Mouse (Mus musculus): ENCODE data around the gene Scgb1b18.
"Not testable (repeated sequence)": the region's sequence is repeated elsewhere in the genome, so short reads cannot be mapped to it uniquely, and the experiment has no call there.

Gene Scgb1b18

DNA sequence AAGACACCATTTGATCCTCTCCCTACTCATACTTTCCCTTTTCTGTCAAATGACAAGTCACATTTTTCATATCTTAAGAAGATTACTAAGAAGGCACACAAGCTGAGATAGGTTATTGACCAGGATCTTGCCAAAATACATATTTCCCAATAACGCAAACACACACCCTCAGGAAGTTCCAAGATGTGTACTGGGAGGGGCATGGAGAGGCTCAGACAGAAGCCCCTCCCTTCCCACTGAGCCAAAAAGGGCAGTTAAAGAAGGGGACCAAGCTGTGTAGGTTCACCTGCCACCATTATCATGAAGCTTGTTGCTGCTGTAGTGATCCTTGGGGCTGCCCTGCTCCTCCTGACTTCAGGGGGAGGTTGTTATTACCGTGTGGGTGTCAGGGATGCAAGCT lies at the start of gene Scgb1b18:
TSS of gene Scgb1b18 (plus strand) at position 301 of the 400 bp plus-strand sequence.
- not testable (repeated sequence) for DNase-seq

DNA sequence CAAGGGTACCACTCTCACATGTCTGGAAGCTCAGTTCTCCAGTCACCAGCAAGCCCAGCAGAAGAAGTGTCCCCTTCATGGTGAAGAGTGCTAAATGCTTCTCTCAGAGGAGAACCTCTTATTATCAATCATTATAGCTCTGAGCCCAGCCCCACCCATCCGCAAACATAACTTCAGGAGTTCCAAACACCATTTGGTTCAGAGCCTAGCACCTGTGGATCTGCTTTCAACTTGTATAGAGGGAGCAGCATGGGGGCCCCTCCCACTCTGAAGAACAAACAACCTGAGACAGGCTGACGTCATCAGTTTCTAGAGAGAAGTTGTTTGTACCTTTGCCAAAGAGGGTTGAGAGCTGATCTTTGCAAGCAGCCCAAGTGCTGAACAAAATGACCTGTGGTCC lies 11.6 kb upstream of the Scgb1b18 start, which contains the start of gene Scgb2b18:
TSS of gene Scgb2b18 (minus strand) at position 101 of the 400 bp plus-strand sequence.
- not testable (repeated sequence) for DNase-seq
